Mouse (Mus musculus) intestine, embryonic 14.5 days (tissue): ENCODE data around the gene Eif3d. TPM values are rescaled to one million over a fixed set of nuclear protein-coding genes. Genes with fewer than 3 reads are reported as not detected.

Experiments used
- ATAC-seq: fragments of 200-750 bp; cut with Nextera tagmentation; replicated peaks from 2 replicates; pipeline ENCODE4 v1.8.0; 2017; ENCODE audit warnings: low read depth, moderate number of reproducible peaks, moderate TSS enrichment, moderate library complexity; ENCODE audit not compliant: low FRiP score, low TSS enrichment
- DNase-seq: peaks from one replicate; pipeline ENCODE4 v3.0.0-alpha.2; 2018; ENCODE audit warnings: low spot score
- H3K27ac ChIP-seq: fragments of 300-500 bp; sonication (generic); 2 replicates; pipeline ENCODE4 v1.5.1; 2014; ENCODE audit warnings: low read depth, mild to moderate bottlenecking, control low read depth
- H3K27me3 ChIP-seq: fragments of 300-500 bp; sonication (generic); replicated peaks from 2 replicates; pipeline ENCODE4 v1.6.1; 2014; ENCODE audit warnings: low read length, control low read depth; ENCODE audit not compliant: control insufficient read depth, insufficient read depth
- H3K36me3 ChIP-seq: fragments of 300-500 bp; sonication (generic); 2 replicates; pipeline ENCODE4 v1.6.1; 2014; ENCODE audit warnings: low read length, control low read depth; ENCODE audit not compliant: control insufficient read depth, insufficient read depth
- H3K4me1 ChIP-seq: fragments of 300-500 bp; sonication (generic); replicated peaks from 2 replicates; pipeline ENCODE4 v1.6.1; 2014; ENCODE audit warnings: low read length, control low read depth, mixed read lengths; ENCODE audit not compliant: control insufficient read depth, insufficient read depth
- H3K4me2 ChIP-seq: fragments of 300-500 bp; sonication (generic); 2 replicates; pipeline ENCODE4 v1.6.1; 2014; ENCODE audit warnings: low read length
- H3K4me3 ChIP-seq: fragments of 300-500 bp; sonication (generic); 2 replicates; pipeline ENCODE4 v1.5.1; 2014; ENCODE audit warnings: low read depth, low read length, control low read depth, mixed read lengths
- H3K9ac ChIP-seq: fragments of 300-500 bp; sonication (generic); 2 replicates; pipeline ENCODE4 v1.6.1; 2014; ENCODE audit warnings: mild to moderate bottlenecking, low read length
- H3K9me3 ChIP-seq: fragments of 300-500 bp; sonication (generic); 2 replicates; pipeline ENCODE4 v1.6.1; 2016; ENCODE audit warnings: low read length, control low read depth; ENCODE audit not compliant: control insufficient read depth
- WGBS: fragments of 180-500 bp; shearing (Covaris S2); extraction: QIAGEN DNeasy Blood & Tissue Kit; methylation state at CpG from one replicate; pipeline ENCODE4 v1.1.7; 2014; 5-methylcytosine and 5-hydroxymethylcytosine counted together
- polyA plus RNA-seq: library from polyadenylated mRNA; unstranded; fragments of >200 nt; fragmentation: Nextera tagmentation; extraction: Ambion mirVana; gene quantifications from 2 replicates; pipeline ENCODE4 v1.2.1, GENCODE M21; 2014

The Eif3d gene
- polyA plus RNA-seq, 1 experiment from 2014 or later = 224 TPM

DNA sequence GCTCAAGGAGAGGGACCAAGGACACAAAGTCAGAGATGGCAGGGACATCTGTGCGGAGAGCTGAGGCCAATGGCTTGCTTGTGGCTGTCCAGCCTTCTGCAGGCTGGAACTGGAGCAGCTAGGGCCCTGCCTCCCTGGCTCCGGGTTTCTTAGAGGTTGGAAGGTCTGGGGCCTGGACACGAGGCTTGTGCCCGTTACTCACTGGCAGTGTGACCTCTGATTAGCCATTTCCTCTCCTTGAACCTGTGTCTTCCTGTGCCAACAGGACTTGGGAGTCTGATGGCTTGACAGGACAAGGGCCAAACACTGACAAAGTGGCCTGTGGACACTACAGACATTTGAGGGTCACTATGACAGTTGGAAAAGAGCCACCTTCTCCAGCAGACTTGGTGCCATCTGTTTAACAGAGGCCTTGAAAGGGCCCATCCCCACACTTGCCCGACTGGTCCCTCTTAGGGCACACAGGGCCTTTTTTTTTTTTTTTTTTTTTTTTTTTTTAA, 10.6 kb upstream of the Eif3d start:
- DNase-seq = no peak
- no peak overlapping the region for H3K27ac ChIP-seq
- no peak overlapping the region for H3K9ac ChIP-seq
- WGBS = 62% methylated on average over 5 of the region's 5 CpGs
- H3K36me3 ChIP-seq = no peaks in the 10 kb centered on the region
- H3K4me1 ChIP-seq = no peaks in the 10 kb centered on the region
- no peak for ATAC-seq
- H3K4me2 ChIP-seq = no peak overlapping the region
- 0 out of 2 replicates have a peak, but pooled peaks cover 2% of the 10 kb centered on the region for H3K27me3 ChIP-seq
- no peak overlapping the region for H3K4me3 ChIP-seq
- no peaks in the 10 kb centered on the region for H3K9me3 ChIP-seq

DNA sequence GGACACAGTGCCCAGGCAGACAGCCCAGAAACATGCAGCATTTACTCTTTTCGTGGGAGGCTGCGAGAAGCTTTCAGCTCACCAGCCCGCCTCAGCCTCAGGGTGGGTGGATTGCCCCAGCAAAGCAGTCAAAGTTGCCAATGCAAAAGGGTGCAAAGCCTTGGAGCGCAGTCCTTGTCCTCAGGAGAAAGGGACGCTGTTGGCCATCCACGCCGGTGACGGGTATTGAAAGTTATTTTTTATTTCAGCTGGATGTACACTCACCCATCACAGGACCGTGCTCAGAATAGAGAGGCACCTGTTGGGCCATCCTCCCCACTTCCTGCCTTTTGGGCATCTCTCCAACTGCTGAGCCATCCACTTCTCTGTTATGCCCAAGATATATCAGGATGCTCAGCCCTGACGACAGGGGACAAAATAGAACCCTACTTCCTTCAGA, 8.8 kb upstream of the Eif3d start:
- Histone ChIP-seq H3K4me1 (no peaks in the 10 kb centered on the region), H3K36me3 (no peaks in the 10 kb centered on the region), H3K4me2 (no peak overlapping the region), H3K9ac (no peak overlapping the region), H3K27ac (no peak overlapping the region), H3K9me3 (no peaks in the 10 kb centered on the region), H3K4me3 (no peak overlapping the region), H3K27me3 (0 out of 2 replicates have a peak, but pooled peaks cover 2% of the 10 kb centered on the region)
- 85% methylated on average over 10 of the region's 10 CpGs for WGBS
- DNase-seq = no peak
- no peak for ATAC-seq

DNA sequence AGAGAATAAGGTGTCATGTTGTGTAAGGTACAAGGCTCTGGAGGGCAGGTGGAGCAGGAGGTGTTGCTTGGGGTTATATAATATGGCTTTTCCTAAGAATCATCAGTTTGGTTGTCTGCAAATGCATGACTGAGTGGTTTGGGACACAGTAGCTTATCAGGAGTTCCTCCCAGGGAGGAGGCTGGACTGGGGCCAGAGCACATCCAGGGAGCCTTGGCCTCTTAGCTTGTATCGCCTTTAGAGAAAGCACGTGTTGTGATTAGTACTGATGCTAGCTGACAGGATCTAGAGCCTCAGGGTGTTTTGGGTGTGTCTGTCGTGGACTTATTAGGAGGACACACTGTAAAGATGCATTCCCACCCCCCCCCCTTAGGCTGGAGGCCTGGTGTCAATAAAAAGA, 7.0 kb upstream of the Eif3d start:
- ATAC-seq (no peak), DNase-seq (no peak)
- H3K4me1 ChIP-seq = no peaks in the 10 kb centered on the region
- no peaks in the 10 kb centered on the region for H3K36me3 ChIP-seq
- H3K27me3 ChIP-seq = 0 out of 2 replicates have a peak, but pooled peaks cover 2% of the 10 kb centered on the region
- no peak overlapping the region for H3K27ac ChIP-seq
- H3K9me3 ChIP-seq = no peaks in the 10 kb centered on the region
- 67% methylated on average over 3 of the region's 3 CpGs for WGBS
- H3K4me2 ChIP-seq = no peak overlapping the region
- no peak overlapping the region for H3K9ac ChIP-seq
- H3K4me3 ChIP-seq = no peak overlapping the region

DNA sequence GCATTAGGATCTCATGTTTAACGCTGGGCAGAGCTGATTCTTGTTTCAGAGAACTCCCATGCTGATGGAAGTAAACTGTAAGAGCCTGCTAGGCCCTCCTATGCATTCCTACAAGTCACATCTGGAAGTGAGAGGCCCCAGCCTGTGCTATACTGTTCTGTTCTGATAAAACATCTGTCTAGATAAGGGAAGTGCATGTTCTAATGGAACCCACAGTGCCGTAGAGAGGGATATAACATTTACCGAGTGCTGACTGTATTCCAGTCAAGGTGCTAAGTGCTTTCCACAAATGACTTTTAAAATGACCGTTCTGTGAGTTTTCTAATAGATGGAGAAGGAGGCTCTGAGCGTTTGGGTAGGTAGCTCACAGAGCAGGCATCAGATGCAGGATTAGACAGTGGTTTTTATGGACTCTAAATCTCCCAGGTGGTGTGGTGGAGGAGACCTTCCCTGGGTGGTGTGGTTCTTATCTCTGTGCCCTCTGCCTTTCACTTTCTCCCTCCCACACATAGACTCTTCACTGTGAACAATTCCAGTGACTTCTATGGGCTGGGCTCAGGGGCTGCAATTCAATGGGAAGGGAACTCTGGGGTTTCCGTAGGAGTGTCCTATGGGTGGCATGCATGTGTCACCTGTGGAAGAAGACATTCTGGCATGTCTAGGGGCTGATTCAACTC, 3.7 kb upstream of the Eif3d start:
- Histone ChIP-seq H3K4me1 (peaks cover 6% of the 10 kb centered on the region), H3K27ac (no peak overlapping the region), H3K9ac (no peak overlapping the region), H3K4me3 (no peak overlapping the region), H3K4me2 (no peak overlapping the region), H3K9me3 (no peaks in the 10 kb centered on the region), H3K36me3 (no peaks in the 10 kb centered on the region), H3K27me3 (no peaks in the 10 kb centered on the region)
- DNase-seq (no peak), ATAC-seq (no peak)
- 75% methylated on average over 6 of the region's 6 CpGs for WGBS

DNA sequence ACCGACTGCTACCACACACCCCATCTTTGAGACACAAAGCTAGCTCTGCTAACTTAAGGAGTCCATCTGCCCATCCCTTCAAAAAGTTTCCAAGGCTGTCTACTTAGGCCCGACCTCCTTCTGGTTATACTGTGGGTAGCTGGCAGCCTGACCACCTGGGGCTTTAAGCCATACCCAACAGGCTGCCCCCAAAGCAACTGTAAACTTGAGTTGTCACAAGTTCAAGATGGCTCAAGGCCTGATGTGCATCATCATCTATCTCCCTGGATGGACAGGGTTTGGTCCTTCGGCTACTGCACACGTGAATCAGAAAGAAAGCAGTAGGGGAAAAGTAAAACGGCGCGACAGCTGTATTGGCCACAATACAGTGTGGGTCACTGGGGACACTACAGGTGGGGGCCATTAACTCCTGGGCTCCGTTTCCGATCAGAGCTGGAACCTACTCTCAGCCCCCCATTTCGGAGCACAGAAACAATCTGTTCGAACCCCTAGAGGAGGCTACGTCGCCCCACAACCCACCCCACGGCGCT, 608 bp downstream of the Eif3d start:
- Histone ChIP-seq H3K27ac (peak overlapping the region; percentile 100), H3K9me3 (no peaks in the 10 kb centered on the region), H3K27me3 (no peaks in the 10 kb centered on the region), H3K4me2 (peak overlapping the region; percentile 99), H3K4me3 (peak overlapping the region; percentile 95), H3K36me3 (peaks cover 38% of the 10 kb centered on the region), H3K9ac (peak overlapping the region; percentile 98), H3K4me1 (peaks cover 9% of the 10 kb centered on the region)
- ATAC-seq = peak; percentile 51
- 3% methylated on average over 15 of the region's 15 CpGs for WGBS
- peak; percentile 57 for DNase-seq

DNA sequence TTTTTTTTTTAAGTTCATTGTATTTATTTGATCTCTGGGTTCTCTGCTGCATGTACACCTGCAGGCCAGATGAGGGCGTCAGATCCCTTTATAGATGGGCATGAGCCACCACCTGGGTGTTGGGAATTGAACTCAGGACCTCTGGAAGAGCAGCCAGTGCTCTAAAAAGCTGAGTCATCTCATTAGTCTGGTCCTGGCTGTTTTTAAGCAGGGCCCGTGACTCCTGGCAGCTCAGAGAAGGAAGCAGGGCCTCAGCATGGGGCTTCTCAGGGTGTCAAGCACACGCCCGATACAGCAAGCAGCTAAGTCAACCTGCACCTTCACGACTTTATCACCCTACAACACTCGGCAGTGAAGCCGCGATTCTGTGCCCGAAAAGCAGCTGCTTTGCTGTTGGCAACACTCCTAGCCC, 5.5 kb downstream of the Eif3d start:
- no peaks in the 10 kb centered on the region for H3K9me3 ChIP-seq
- no peaks in the 10 kb centered on the region for H3K27me3 ChIP-seq
- 85% methylated on average over 9 of the region's 9 CpGs for WGBS
- peaks cover 9% of the 10 kb centered on the region for H3K4me1 ChIP-seq
- H3K9ac ChIP-seq = no peak overlapping the region
- no peak overlapping the region for H3K27ac ChIP-seq
- H3K36me3 ChIP-seq = peaks cover 87% of the 10 kb centered on the region
- H3K4me3 ChIP-seq = no peak overlapping the region
- DNase-seq = no peak
- H3K4me2 ChIP-seq = no peak overlapping the region
- ATAC-seq = no peak

DNA sequence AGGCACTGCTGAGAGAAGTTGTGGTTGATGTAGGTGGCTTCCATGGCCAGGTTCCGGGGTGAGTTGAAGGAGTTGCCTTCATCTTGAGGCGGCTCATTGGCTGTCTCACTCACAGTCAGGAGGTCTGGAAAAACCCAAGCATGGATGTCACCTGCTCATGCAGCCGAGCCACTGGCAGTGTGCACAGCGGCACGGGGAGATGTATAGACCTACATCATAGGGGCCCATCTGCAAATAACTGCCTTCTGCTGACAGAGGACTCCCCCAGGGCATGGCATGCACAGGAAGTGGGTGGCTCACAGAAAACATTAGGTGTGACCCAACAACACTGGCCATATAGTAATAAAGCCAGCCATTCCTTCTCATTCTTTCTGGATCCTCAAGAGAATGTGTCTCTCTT, 8.2 kb downstream of the Eif3d start:
- Histone ChIP-seq H3K4me1 (no peaks in the 10 kb centered on the region), H3K27me3 (no peaks in the 10 kb centered on the region), H3K36me3 (peaks cover 94% of the 10 kb centered on the region), H3K9me3 (no peaks in the 10 kb centered on the region), H3K4me3 (no peak overlapping the region), H3K9ac (no peak overlapping the region), H3K27ac (no peak overlapping the region), H3K4me2 (no peak overlapping the region)
- DNase-seq (no peak), ATAC-seq (no peak)
- 92% methylated on average over 5 of the region's 5 CpGs for WGBS

DNA sequence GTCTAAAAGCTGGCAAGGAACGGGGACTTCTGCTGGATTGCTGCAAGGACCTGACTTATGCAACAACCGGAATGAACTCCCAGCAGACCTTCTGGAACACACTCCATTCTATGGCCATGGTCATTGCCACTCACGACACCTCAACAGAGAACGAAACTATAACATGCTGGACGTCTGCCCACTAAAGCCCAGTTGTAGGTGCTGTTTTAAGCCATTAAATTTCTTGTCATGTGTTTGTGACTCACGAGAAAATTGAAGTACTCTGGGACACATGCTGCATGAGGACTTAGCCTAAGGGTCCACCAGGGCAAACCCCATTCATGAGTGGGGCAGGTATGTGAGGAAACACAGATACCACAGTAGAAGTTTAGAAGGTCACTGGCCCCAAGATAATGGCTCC, 9.9 kb downstream of the Eif3d start:
- peaks cover 7% of the 10 kb centered on the region for H3K27me3 ChIP-seq
- H3K4me2 ChIP-seq = no peak overlapping the region
- no peak for ATAC-seq
- no peak overlapping the region for H3K4me3 ChIP-seq
- no peak overlapping the region for H3K9ac ChIP-seq
- H3K9me3 ChIP-seq = no peaks in the 10 kb centered on the region
- peaks cover 76% of the 10 kb centered on the region for H3K36me3 ChIP-seq
- no peak overlapping the region for H3K27ac ChIP-seq
- H3K4me1 ChIP-seq = peaks cover 6% of the 10 kb centered on the region; the same call in 1 of the 2 replicates
- WGBS = 91% methylated on average over 6 of the region's 6 CpGs
- DNase-seq = no peak

DNA sequence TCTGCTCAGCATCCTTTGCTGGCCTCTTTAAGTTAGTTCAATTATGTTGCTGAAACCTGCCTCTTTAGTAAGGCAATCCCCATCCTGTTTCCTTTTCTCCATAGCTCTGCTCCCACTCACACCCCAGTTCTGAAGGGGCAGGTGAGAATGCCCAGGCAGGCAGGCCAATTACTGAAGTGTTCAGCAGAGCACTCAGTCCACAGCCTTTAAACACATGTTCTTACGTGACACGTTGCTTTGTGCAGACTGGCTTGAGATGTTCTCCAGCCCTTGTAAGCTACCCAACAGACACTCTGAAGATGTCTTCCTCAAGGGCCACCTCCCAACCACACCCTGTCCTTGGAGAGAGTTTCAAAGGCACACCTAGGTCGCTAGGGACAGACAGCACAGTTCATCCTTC, 12.5 kb downstream of the Eif3d start:
- Histone ChIP-seq H3K4me2 (no peak overlapping the region), H3K9me3 (no peaks in the 10 kb centered on the region), H3K36me3 (peaks cover 50% of the 10 kb centered on the region), H3K27me3 (peaks cover 15% of the 10 kb centered on the region), H3K4me1 (peaks cover 6% of the 10 kb centered on the region; the same call in 1 of the 2 replicates), H3K4me3 (no peak overlapping the region), H3K27ac (no peak overlapping the region), H3K9ac (no peak overlapping the region)
- 57% methylated on average over 3 of the region's 3 CpGs for WGBS
- ATAC-seq = no peak
- DNase-seq = no peak
